Mouse (Mus musculus): Measurements from ENCODE around the gene Smim15. TPM values are rescaled to one million over a fixed set of nuclear protein-coding genes. Genes with fewer than 3 reads are reported as not detected.
A peak's percentile ranks its signal among the peaks of the same experiment; 100 is the strongest.

The Smim15 gene
- polyA plus RNA-seq, 1 experiment from 2014 or later: 68.2 TPM

DNA sequence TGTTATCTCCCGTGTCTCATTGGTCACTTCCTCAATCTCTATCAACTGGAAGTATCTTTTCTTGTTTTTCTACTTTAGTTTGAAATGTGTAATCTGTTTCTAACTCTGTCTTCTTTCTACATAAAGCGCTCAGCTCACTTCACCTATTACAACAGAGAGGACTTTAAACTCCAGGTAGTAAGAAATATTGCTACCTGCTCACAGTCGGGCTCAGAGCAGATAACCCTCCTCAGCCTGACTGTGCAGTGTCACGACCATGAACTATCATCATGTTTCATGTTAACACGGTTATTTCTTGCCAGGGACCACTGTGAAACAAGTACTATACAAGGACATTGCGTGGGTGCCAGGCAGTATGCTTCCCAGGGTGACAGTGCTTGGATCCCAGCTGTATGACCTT lies 26.9 kb upstream of the Smim15 start:
- H3K9ac ChIP-seq: no peak overlapping the region
- no peak for DNase-seq
- no peaks in the 10 kb centered on the region for H3K36me3 ChIP-seq (ENCODE audit: insufficient read depth)
- no peak overlapping the region for H3K4me2 ChIP-seq
- H3K9me3 ChIP-seq (ENCODE audit: low read depth, low read length): no peaks in the 10 kb centered on the region
- H3K4me1 ChIP-seq (ENCODE audit: insufficient read depth): no peaks in the 10 kb centered on the region
- TF ChIP-seq CTCF (IDR thresholded peaks at IDR 0.05; ENCODE audit: low read depth): no peak
- WGBS: 59% methylated on average over 6 of the region's 6 CpGs
- no peak overlapping the region for H3K4me3 ChIP-seq (ENCODE audit: low read depth, low read length)
- no peaks in the 10 kb centered on the region for H3K27me3 ChIP-seq (ENCODE audit: insufficient read depth, low read length)
- no peak overlapping the region for H3K27ac ChIP-seq (ENCODE audit: low read depth)
- ATAC-seq (ENCODE audit: insufficient read depth): no peak

DNA sequence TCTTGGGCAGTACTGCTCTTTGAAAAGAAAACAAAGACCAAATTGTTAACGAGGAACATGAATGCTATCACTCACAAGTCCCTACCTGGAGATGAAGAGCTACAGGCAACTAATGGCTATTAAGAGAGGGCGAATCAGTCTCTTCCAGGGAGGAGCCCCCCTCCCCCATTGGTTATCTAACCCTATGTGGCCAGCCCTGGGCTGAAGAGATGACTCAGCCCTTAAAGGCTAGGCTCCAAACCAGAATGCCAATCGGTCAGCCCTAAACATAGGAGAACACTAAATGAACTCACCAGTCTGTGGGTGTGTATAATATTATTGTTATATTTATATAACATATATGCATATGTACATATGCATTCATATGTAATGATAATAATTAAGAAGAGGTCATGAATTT lies 18.4 kb upstream of the Smim15 start:
- DNase-seq (no peak), ATAC-seq (ENCODE audit: insufficient read depth) (no peak)
- Histone ChIP-seq H3K4me3 (ENCODE audit: low read depth, low read length) (no peak overlapping the region), H3K4me2 (no peak overlapping the region), H3K9me3 (ENCODE audit: low read depth, low read length) (no peaks in the 10 kb centered on the region), H3K4me1 (ENCODE audit: insufficient read depth) (no peaks in the 10 kb centered on the region), H3K27ac (ENCODE audit: low read depth) (no peak overlapping the region), H3K36me3 (ENCODE audit: insufficient read depth) (no peaks in the 10 kb centered on the region), H3K9ac (no peak overlapping the region), H3K27me3 (ENCODE audit: insufficient read depth, low read length) (no peaks in the 10 kb centered on the region)
- TF ChIP-seq CTCF (IDR thresholded peaks at IDR 0.05; ENCODE audit: low read depth): no peak
- WGBS: 61% methylated on average over 3 of the region's 3 CpGs

- H3K9me3 ChIP-seq (ENCODE audit: low read depth, low read length): no peaks in the 10 kb centered on the region
- H3K4me1 ChIP-seq (ENCODE audit: insufficient read depth): no peaks in the 10 kb centered on the region
- no peaks in the 10 kb centered on the region for H3K36me3 ChIP-seq (ENCODE audit: insufficient read depth)
- no peak overlapping the region for H3K4me3 ChIP-seq (ENCODE audit: low read depth, low read length)
- no peak overlapping the region for H3K4me2 ChIP-seq
- H3K27me3 ChIP-seq (ENCODE audit: insufficient read depth, low read length): no peaks in the 10 kb centered on the region
- H3K9ac ChIP-seq: no peak overlapping the region
- ATAC-seq (ENCODE audit: insufficient read depth) (no peak), DNase-seq (no peak)
- no peak overlapping the region for H3K27ac ChIP-seq (ENCODE audit: low read depth)
- no peak for TF ChIP-seq CTCF (IDR thresholded peaks at IDR 0.05; ENCODE audit: low read depth)
- 89% methylated on average over 4 of the region's 4 CpGs for WGBS
Measured at GRCm38 (mm10) chr13:108032789-108033188, 11.5 kb upstream of the Smim15 start.

GRCm38 (mm10) chr13:108039375-108039774 lies 4.9 kb upstream of the Smim15 start:
- no peaks in the 10 kb centered on the region for H3K27me3 ChIP-seq (ENCODE audit: insufficient read depth, low read length)
- no peak overlapping the region for H3K27ac ChIP-seq (ENCODE audit: low read depth)
- 61% methylated on average over 6 of the region's 6 CpGs for WGBS
- no peak overlapping the region for H3K9ac ChIP-seq
- DNase-seq: no peak
- H3K4me2 ChIP-seq: no peak overlapping the region
- no peak for TF ChIP-seq CTCF (IDR thresholded peaks at IDR 0.05; ENCODE audit: low read depth)
- H3K4me3 ChIP-seq (ENCODE audit: low read depth, low read length): no peak overlapping the region
- no peaks in the 10 kb centered on the region for H3K36me3 ChIP-seq (ENCODE audit: insufficient read depth)
- no peak for ATAC-seq (ENCODE audit: insufficient read depth)
- H3K4me1 ChIP-seq (ENCODE audit: insufficient read depth): peaks cover 12% of the 10 kb centered on the region
- no peaks in the 10 kb centered on the region for H3K9me3 ChIP-seq (ENCODE audit: low read depth, low read length)

GRCm38 (mm10) chr13:108039902-108040301 lies 4.3 kb upstream of the Smim15 start:
- Histone ChIP-seq H3K4me3 (ENCODE audit: low read depth, low read length) (no peak overlapping the region), H3K9ac (no peak overlapping the region), H3K27ac (ENCODE audit: low read depth) (no peak overlapping the region), H3K9me3 (ENCODE audit: low read depth, low read length) (no peaks in the 10 kb centered on the region), H3K4me1 (ENCODE audit: insufficient read depth) (peaks cover 12% of the 10 kb centered on the region), H3K27me3 (ENCODE audit: insufficient read depth, low read length) (no peaks in the 10 kb centered on the region), H3K4me2 (no peak overlapping the region), H3K36me3 (ENCODE audit: insufficient read depth) (no peaks in the 10 kb centered on the region)
- DNase-seq (no peak), ATAC-seq (ENCODE audit: insufficient read depth) (no peak)
- TF ChIP-seq CTCF (IDR thresholded peaks at IDR 0.05; ENCODE audit: low read depth): no peak
- WGBS: 30% methylated on average over 9 of the region's 9 CpGs

DNA sequence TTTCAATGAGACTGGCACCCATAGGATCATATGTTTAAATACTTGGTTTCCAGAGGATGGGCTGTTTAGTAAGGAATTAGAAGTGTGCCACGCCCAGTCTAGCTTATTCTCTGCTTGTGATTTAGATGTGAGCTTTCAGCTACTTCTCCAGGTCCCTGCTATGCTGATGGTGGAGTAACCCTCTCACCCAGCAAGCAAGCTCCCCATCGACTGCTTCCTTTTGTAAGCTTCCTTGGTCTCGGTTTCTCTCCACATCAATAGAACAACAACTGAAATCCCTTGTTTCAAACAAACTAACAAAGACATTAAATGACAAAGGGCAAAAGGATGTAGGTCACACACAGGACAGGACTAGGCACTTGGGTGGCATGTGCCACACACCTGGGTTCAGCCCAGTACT lies 3.8 kb upstream of the Smim15 start:
- H3K9me3 ChIP-seq (ENCODE audit: low read depth, low read length): no peaks in the 10 kb centered on the region
- no peak overlapping the region for H3K27ac ChIP-seq (ENCODE audit: low read depth)
- H3K4me2 ChIP-seq: no peak overlapping the region
- H3K4me1 ChIP-seq (ENCODE audit: insufficient read depth): peaks cover 12% of the 10 kb centered on the region
- H3K9ac ChIP-seq: no peak overlapping the region
- DNase-seq: no peak
- no peak for ATAC-seq (ENCODE audit: insufficient read depth)
- H3K36me3 ChIP-seq (ENCODE audit: insufficient read depth): no peaks in the 10 kb centered on the region
- WGBS: 70% methylated on average over 3 of the region's 3 CpGs
- no peak overlapping the region for H3K4me3 ChIP-seq (ENCODE audit: low read depth, low read length)
- H3K27me3 ChIP-seq (ENCODE audit: insufficient read depth, low read length): no peaks in the 10 kb centered on the region
- no peak for TF ChIP-seq CTCF (IDR thresholded peaks at IDR 0.05; ENCODE audit: low read depth)

GRCm38 (mm10) chr13:108041358-108041757 lies 2.9 kb upstream of the Smim15 start:
- H3K4me1 ChIP-seq (ENCODE audit: insufficient read depth): peaks cover 16% of the 10 kb centered on the region
- DNase-seq (peak; percentile 85), ATAC-seq (ENCODE audit: insufficient read depth) (peak; percentile 16; the same call in 1 of the 2 replicates)
- H3K9me3 ChIP-seq (ENCODE audit: low read depth, low read length): no peaks in the 10 kb centered on the region
- no peak overlapping the region for H3K4me3 ChIP-seq (ENCODE audit: low read depth, low read length)
- no peak overlapping the region for H3K27ac ChIP-seq (ENCODE audit: low read depth)
- H3K27me3 ChIP-seq (ENCODE audit: insufficient read depth, low read length): no peaks in the 10 kb centered on the region
- peak; percentile 74 for TF ChIP-seq CTCF (IDR thresholded peaks at IDR 0.05; ENCODE audit: low read depth)
- no peak overlapping the region for H3K4me2 ChIP-seq
- H3K36me3 ChIP-seq (ENCODE audit: insufficient read depth): no peaks in the 10 kb centered on the region
- no peak overlapping the region for H3K9ac ChIP-seq
- WGBS: 3% methylated on average over 7 of the region's 7 CpGs

All from lung, embryonic 14.5 days (tissue).